11 mouse cellular contexts compared by ENCODE assay signal in genomic region chr9:63816540-63816939, GRCm38 (mm10). TPM values are rescaled to one million over a fixed set of nuclear protein-coding genes. Genes with fewer than 3 reads are reported as not detected.
A peak's percentile ranks its signal among the peaks of the same experiment; 100 is the strongest.
DNase-seq lines count a peak whose midpoint lies in the region; ATAC-seq and TF ChIP-seq lines count a peak whose summit lies in the region.
"Had no signal": no experiment of that assay in that cellular context is flagged by ENCODE, and none has a peak within 500 bp of the region (broad histone marks: within the 10 kb centered on the region; RNA-seq: fewer than 3 reads in every experiment).

No protein-coding gene starts in this region.

- DNase-seq in cerebellum, postnatal 10 days: peak; percentile 28 to 32
- no peak for DNase-seq in cerebellum, adult 9-11 months
- DNase-seq in lung, postnatal 0 days (ENCODE audit: low spot score): no peak
- DNase-seq in lung, postnatal 10 days: no peak
- DNase-seq in induced T-regulatory cell, adult 2 months (ENCODE audit: low read depth): peak; percentile 67
- peak; percentile 55 for DNase-seq in thymus, postnatal 14 days
- DNase-seq in ovary, postnatal 14 days (ENCODE audit: low spot score): no peak
- DNase-seq: heart, postnatal 4 days; layer of hippocampus, postnatal 36 days had no signal

- peak; percentile 57 for TF ChIP-seq CTCF in lung, postnatal 0 days (IDR thresholded peaks at IDR 0.05)

- no peaks in the 10 kb centered on the region for H3K36me3 ChIP-seq in lung, postnatal 0 days (ENCODE audit: insufficient read depth, low read length)

- H3K4me3 ChIP-seq in lung, postnatal 0 days (ENCODE audit: low read depth, low read length): no peak overlapping the region

- no peak overlapping the region for H3K9ac ChIP-seq in lung, postnatal 0 days (replicated peaks; ENCODE audit: low read depth)

- no peak overlapping the region for H3K27ac ChIP-seq in lung, postnatal 0 days (ENCODE audit: low read length)

- ATAC-seq in lung, postnatal 0 days: no peak
- ATAC-seq in monocyte, adult 5-6 weeks (replicated peaks; ENCODE audit: insufficient number of reproducible peaks, low FRiP score, low TSS enrichment, poor library complexity, severe bottlenecking): no peak
- ATAC-seq: forebrain, embryonic 16.5 days had no signal

- H3K9me3 ChIP-seq in lung, postnatal 0 days (ENCODE audit: low read length): no peaks in the 10 kb centered on the region

- no peak overlapping the region for H3K4me2 ChIP-seq in lung, postnatal 0 days (replicated peaks; ENCODE audit: low read depth, low read length)

- no peaks in the 10 kb centered on the region for H3K4me1 ChIP-seq in lung, postnatal 0 days (ENCODE audit: insufficient read depth, low read depth, low read length)

- H3K27me3 ChIP-seq in lung, postnatal 0 days (replicated peaks; ENCODE audit: insufficient read depth, low read length): no peaks in the 10 kb centered on the region

- TF ChIP-seq EP300 in lung, postnatal 0 days (IDR thresholded peaks at IDR 0.05): no peak

- WGBS in lung, postnatal 0 days: 63% methylated on average over 2 of the region's 2 CpGs

RNA-seq across cellular contexts. Expression of gene Smad3, which starts 58.7 kb away (rescaled TPM):
- polyA plus RNA-seq in lung, postnatal 0 days (2015; fragmentation: Nextera tagmentation; extraction: Ambion mirVana): 11.8 and 12.3 TPM in 2 replicates
- 52.0 to 121 TPM (median 56.1 TPM) in 3 replicates for total RNA-seq in monocyte, adult 5-6 weeks (2017)

Comparison
In these comparisons a context has a peak if more than half of its experiments do, and no peak if none do; other contexts are left out.
1. DNase-seq: peak in cerebellum, postnatal 10 days (2 of 2), induced T-regulatory cell, adult 2 months (single experiment) and thymus, postnatal 14 days (single experiment); none in cerebellum, adult 9-11 months (single experiment), lung, postnatal 0 days (single experiment), lung, postnatal 10 days (single experiment) and ovary, postnatal 14 days (single experiment).